Mouse (Mus musculus) hematopoietic multipotent progenitor cell, adult 10-12 weeks (in vitro differentiated cells): ENCODE measurements around the gene Vmn1r163. TPM values are rescaled to one million over a fixed set of nuclear protein-coding genes. Genes with fewer than 3 reads are reported as not detected.

Experiments used
- polyA plus RNA-seq: library from polyadenylated mRNA; stranded (reverse); fragments of >175 nt; gene quantifications from 2 replicates; pipeline ENCODE4 v1.2.3, GENCODE M21; 2012; ENCODE audit warnings: low replicate concordance

Vmn1r163 gene
- not detected in 2 replicates for polyA plus RNA-seq

DNA sequence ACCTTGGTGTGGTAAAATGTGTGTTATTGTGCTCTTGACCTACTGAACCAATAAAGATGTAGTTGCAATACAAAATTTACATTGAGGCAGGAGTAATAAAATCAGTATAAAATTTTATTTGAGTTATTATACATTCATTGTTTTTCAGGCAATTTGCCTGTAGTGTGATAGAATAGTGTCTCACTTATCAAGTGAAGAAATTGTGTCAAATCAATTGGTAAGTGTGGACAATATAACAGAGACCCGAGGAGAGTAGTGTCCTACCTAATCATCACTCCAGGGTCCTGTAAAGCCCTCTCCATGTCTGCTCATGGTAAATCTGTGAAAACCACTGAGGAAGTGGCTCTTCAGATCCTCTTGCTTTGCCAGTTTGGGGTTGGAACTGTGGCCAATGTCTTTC is at the start of gene Vmn1r163:
Gene Vmn1r163 (plus strand): TSS at position 301 of the 400 bp plus-strand sequence.

DNA sequence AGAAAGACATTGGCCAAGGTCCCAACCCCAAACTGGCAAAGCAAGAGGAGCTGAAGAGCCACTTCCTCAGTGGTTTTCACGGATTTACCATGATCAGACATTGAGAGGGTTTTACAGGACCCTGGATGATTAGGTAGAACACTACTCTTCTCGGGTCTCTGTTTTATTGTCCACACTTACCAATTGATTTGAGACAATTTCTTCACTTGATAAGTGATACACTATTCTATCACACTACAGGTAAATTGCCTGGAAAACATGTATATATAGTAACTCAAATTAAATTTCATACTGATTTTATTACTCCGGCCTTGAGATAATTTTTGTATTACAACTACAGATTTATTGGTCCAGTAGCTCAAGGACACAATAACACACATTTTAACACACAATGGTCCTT is 35.5 kb upstream of the Vmn1r163 start, which contains the start of gene Gm4216:
Gene Gm4216 (minus strand): TSS at position 101 of the 400 bp plus-strand sequence.

DNA sequence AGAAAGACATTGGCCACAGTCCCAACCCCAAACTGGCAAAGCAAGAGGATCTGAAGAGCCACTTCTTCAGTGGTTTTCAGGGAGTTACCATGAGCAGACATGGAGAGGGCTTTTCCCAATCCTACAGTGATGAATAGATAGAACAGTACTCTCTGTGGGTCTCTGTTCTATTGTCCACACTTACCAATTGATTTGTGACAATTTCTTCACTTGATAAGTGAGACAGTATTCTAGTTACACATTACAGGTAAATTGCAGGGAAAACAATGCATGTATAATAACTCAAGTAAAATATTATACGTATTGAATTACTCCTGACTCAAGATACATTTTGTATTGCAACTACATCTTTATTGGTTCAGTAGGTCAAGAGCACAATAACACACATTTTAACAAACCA is 12.0 kb downstream of the Vmn1r163 start, which contains the start of gene Gm8720:
Gene Gm8720 (minus strand): TSS at position 101 of the 400 bp plus-strand sequence.

Other genes starting within 250 kb of the Vmn1r163 start
- gene Vmn1r159, start 211.9 kb upstream of the Vmn1r163 start, polyA plus RNA-seq, result not detected in 2 replicates
- gene Vmn1r160, start 184.3 kb upstream of the Vmn1r163 start, polyA plus RNA-seq, result not detected in 2 replicates
- gene Gm4214, start 70.9 kb upstream of the Vmn1r163 start, polyA plus RNA-seq, result not detected in 2 replicates
- not detected in 2 replicates for gene Gm4216, start 35.6 kb upstream of the Vmn1r163 start, polyA plus RNA-seq
- gene Gm8720, start 11.9 kb downstream of the Vmn1r163 start, polyA plus RNA-seq, result not detected in 2 replicates
- not detected in 2 replicates for gene Gm10662, start 88.9 kb downstream of the Vmn1r163 start, polyA plus RNA-seq
- not detected in 2 replicates for gene Vmn1r165, start 161.8 kb downstream of the Vmn1r163 start, polyA plus RNA-seq
- not detected in 2 replicates for gene Vmn1r166, start 196.1 kb downstream of the Vmn1r163 start, polyA plus RNA-seq
- gene Gm6902, start 223.4 kb downstream of the Vmn1r163 start, polyA plus RNA-seq, result not detected in 2 replicates
- not detected in 2 replicates for gene Nlrp4e, start 245.7 kb downstream of the Vmn1r163 start, polyA plus RNA-seq